Mouse (Mus musculus) neural tube, embryonic 10.5 days (tissue): ENCODE data around the gene Tenm4.
A peak's percentile ranks its signal among the peaks of the same experiment; 100 is the strongest.

ENCODE experiments used
- DNase-seq: peaks from one replicate; pipeline ENCODE4 v3.0.0-alpha.2; 2017; ENCODE audit warnings: low spot score; ENCODE audit errors: extremely low spot score

The Tenm4 gene

DNA sequence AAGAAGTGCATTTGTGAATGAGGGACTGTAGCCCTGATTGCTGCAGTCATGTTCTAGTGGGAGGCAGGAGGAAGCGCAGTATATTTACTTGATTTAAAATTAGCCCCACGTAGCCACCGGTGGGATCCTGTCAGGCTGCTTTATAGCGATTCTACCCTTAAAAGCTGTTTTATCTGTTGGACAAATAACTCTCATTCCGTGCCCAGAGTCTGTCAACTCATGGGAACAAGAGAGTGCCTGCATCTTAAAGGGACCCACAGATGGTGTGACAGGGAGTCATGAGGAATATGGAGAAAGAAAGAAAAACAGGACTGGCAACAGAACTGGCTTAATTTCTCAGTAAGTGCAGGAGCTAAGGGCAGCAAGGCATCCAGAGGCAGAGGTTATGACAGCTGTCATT, 549.4 kb downstream of the Tenm4 start:
- no peak for DNase-seq

DNA sequence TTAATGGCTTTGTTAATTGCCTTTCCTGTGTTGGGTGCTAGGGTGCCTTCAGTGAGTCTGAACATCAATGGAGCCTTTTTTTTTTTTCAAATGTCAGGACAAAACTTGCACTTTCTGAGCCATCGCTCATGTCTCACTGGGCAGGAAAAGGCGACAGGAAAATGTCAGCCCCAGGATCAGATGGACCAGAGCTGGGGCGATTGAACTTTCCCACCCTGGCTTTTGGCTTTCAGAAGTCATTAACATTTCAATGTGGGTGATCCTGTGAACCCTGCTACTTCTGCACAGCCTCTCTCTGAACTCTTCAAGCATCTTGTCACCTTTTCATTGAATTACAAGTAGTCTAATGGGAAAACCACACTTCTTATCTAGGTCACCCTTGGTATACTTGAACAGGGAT, 551.8 kb downstream of the Tenm4 start:
- no peak for DNase-seq

DNA sequence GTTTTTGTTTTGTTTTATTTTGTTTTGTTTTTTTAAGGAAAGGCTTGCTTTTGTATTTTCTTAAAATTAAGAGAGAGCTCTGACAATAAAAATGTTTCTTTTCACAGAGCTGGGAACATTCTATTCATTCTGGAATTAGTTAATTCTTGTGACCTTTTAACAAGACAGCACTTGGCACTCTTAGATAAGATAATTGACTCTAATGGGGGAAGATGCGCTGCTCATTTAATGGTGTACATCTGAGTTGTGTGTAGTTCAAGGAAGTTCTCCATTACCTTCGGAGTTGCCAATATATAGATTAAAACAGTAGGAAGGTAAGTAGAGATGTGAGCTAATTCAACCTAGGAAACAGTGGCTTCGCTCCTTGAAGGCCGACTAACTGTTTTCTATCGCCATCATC, 554.6 kb downstream of the Tenm4 start:
- no peak for DNase-seq

DNA sequence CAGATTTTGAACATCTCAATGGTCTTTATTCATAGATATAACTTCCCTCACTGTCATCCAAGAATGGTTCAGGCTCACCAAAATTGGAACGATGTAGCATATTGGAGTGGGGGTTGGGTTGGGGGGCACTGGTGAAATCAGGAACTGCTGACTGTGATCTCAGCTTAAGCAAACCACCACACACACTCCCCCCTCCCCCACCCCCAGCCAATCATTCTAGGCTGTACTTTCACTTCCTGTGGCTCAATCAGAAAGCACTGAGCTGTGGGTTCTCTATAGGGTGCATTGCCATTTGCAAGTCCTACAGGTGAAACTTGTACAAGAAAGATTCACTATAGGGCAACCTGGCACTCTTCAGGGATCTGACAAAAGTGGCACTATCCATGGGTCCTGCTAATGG, 559.3 kb downstream of the Tenm4 start:
- no peak for DNase-seq

DNA sequence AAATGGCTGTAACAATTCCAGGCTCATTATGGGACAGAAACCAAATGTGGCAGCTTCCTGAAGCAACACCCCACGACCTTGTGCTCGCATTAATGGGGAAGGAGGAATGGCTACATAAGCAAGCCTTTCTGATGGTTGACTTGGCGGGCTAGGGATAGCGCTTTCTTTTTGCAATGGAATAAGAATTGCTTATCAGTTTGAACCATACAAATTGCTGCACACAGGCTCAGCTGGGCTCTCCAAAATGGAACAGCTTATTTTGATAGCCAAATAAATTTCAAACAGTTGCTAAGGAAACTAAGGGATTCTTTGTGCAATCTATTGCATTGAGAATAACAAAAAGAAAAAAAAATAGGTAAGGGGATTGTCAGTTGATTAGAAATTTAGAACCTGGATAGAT, 560.9 kb downstream of the Tenm4 start:
- no peak for DNase-seq

DNA sequence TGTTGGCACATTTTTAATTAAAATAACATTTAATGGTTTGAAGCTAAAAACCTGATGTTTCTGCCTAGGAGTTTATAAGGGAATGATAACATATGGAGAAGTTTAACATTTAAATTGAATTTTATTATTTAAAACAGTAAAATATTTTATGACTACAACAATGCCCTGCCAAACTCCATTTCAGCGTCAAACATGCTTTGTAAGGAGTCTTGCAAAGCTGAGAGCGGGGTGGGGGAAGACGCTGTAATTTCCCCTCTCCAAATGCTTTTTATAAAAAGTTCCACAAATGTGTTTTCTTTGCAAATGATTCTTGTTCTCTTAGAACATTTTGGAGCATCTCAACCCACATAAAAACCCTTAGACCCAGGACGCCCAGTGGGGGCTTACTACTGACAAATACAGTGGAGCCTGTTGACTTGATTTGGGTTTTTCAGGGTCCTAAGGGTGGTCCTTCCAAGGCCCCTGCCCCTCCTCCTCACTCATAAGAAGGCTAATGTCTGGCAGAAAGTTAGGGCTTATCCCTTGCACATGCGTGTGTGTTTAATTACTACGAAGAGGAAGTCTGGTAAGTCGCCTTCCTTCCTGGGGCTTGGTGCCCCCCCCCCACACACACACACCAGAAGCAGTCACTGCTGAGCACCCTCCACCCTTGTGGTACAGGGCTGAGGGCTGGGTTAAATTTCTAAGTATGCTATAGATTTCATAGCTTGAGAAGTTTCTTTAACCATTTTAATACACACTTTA, 563.4 kb downstream of the Tenm4 start:
- no peak for DNase-seq

DNA sequence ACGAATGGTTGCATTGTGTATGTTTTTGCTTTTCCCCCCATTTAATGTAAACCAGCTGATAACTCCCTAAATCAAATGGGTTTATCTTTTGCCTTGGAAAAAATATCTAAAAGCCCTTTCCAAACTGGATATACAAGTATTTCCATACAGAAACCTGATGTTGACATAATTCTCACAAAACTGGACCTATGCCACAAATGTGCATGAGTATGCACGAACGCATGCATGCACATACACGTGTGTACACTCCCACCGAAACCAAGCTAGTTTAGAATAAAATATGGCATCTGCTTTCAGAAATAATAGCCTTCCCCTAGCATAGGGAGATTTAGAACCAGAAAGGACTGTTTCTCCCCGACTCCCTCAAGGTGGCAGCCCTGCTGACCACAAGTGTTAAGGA, 569.6 kb downstream of the Tenm4 start:
- no peak for DNase-seq

DNA sequence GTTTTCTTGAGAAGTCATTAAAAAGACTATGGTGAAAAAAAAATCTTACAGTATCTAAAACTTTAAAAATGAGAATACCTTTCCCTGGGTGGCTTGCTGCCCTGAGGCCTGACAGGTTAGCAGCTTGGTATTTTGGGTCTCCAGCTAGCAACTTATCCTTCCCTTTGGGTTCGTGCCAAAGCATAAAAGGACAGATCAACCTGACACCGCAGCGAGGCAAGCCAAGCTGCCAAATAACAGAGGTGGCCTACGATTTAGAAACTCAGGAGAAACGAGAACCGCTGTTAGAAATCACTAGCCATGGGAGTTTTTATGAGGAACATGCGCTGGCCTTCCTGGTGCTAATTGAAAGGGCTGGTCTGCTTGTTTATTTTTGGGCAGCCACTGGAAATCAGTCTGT, 571.2 kb downstream of the Tenm4 start:
- no peak for DNase-seq

DNA sequence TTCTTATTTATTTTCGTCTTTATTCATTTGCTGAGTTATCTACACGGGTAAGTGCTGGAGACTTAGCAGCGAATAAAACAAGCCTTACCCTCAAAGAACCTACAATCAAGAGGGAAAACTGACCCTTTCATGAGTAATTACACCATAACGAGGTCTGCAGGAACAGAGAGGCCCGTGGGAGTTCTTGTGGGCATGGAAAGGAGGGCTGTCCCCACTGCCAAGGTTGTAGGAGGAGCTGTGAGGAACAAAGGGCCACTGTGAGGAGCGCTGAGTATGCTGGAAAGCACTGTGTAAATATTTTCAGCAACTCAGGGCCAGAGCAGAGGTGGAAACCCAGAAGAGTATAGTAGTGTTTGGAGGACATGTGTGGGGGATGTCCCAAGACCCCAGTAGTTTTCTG, 574.9 kb downstream of the Tenm4 start:
- peak; percentile 42 for DNase-seq

DNA sequence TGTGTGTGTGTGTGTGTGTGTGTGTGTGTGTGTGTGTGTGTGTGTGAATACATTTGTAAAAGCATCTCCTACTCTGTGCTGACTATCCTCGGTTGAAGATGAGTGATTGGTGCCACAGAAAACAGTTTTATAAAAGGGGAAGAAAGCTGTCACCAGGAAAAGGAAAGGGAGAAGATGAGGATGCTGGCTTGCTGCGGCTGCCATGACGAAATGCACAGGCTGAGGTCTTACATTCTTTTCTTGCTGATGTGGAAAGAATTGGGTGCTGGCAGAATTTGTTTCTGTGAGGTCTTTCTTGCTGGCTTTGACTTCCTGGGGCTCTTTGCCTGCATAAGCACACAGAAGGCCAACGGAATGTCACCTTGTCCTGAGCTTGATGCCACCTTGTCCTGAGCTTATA, 575.7 kb downstream of the Tenm4 start:
- no peak for DNase-seq

DNA sequence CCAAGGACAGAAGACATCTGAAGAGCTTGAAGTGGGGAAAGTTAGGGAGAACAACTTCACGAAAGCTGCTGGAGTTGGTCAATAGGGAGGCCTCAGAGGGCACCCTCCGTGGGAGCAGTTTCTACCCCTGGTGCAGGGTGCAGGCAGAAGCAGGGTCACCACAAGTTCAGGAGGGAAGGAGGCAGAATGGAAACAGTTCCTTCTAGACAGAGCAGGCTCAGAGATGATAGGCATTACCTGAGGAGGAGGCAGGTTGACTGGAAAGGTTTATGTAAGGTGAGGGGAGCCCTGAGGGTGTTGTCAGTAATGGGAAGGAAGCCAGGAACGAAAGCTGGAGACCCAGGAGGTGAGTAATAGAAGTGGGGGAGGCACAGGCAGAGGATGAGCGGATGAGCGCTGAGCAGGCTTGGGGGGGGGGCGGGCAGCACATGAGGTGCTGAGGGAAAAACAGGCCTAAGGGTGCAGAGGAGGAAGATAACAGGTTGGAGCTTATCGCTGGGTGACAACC, 577.5 kb downstream of the Tenm4 start:
- DNase-seq: no peak

DNA sequence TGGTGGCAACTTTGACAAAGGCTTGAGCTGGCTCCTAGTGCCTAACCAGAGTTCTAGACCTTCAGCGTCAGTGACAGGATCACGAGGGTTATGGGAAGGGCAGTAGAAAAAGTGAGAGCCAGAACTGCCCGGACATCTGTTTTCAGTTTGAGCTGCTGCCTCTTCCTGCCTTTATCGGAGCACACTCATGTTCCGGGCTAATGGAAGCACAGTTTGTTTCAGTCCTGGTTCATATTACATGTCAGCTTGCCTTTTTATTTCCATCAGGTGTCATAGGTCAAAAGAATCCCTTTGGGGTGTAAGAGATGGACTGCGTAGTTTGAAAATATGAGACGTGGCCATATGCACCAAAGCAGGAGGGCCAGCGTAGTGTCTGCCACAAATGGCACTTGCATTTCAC, 578.7 kb downstream of the Tenm4 start:
- peak; percentile 49 for DNase-seq

DNA sequence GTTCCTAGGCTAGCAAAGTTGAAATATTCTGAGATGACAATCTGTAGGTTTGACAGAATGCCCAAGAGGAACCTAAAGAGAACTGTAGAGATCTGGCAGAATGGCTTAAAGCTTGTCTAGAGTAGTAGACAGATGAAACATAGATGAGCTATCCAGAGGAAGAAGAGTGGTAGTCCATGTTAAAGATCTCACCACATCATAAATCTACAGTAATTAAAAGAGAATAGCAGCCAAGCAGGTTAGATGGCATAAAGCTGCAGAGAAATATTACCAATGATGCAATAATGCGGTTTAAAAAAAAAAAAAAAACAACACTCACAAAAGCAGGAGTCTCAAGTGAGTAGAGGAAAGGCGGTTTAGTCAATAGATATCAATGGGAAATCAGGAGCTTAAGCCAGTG, 580.2 kb downstream of the Tenm4 start:
- DNase-seq: no peak

DNA sequence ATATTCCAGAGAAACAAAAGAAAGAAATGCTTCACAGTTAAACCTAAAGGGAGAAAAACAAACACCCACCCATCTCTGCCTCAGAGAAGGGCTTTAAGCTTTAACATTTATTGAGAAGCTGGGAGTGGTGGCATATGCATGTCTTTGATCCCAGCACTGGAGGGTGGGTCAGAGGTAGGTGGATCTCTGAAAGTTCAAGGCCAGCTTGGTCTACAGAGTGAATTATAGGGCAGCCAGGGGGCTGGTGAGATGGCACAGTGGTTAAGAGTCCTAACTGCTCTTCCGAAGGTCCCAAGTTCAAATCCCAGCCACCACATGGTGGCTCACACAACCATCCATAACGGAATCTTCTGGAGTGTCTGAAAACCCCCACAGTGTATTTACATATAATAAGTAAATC, 581.7 kb downstream of the Tenm4 start:
- DNase-seq: no peak

DNA sequence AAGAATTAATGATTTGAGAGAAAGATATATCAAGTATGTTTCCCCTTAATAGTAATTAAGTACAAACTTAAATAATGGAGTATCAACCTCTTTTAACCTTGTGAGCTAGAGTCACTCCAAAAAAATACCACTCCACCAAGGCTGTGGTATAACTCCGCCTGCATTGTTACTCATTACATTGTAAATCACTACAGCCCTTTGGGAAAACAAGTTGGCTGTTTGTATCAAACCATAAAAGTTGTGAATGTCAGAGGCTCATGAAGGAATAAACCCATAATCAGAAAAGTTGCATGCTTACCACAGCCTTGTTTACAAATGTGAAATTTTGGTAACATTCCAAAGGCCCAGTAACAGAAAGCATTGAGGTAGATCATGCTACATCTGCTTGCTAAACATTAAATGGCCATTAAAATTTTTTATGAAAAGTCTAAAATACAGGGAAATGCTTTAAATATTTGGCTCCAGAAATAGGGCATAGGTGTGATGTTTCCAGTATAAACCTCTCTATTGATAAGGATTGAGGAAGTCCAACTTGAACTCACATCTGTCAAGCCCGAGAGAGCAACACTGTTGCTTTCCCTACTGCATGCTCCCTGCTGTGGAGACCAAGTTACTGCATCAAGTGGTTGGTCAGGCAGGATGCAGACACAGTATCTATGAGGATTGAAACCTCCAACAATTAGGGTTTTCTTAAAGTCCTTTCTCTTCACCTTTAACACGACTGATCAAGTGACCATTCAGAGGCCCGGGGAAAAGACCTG, 582.5 kb downstream of the Tenm4 start:
- no peak for DNase-seq

DNA sequence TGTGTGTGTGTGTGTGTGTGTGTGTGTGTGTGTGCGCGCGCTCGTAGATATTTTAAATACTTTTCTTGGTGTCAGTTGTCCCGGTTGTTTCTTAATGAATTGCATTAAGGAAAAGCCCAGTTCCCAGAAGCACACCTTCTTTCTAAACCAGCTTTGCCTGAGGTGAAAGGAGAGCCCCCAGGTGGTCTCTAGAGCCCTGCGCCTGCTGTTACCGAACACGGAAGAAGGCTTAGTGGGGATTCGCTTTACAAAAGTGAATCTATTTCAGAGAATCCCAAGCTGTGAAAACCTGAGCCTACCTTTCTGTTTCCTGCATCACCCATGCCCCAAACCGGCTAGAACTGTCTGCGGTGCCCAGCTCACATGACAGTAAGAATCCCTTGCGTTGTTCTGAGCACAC, 583.1 kb downstream of the Tenm4 start:
- no peak for DNase-seq

DNA sequence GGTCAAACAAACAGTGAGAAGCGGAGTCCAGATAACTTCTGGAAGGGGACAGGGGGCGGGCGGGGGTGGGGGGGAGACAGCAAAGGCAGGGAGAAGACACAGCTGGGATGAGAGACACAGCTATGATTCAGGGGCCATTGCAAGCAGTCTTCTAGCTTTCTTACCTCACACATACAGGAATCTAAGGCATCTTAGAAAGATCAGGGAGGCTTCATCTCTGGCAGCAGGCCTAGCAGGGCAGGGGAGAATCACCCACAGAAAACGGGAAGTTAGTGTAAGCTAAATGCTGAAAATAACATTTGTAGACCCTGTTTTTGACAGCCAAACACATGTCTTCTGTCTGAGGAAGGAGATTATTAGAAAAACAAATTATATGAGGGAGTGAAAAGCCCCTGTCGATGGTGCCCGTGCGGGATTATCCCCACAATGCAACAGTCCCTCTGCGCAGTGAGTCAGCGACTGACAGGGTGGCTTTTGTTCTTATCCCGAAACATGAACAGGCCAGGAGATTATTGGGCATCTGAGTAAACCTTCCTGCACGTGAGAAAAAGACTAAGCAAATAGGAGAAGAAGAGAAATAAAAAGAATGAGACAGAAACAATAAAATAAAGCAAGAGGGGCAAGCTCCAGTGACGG, 584.5 kb downstream of the Tenm4 start:
- DNase-seq: no peak

DNA sequence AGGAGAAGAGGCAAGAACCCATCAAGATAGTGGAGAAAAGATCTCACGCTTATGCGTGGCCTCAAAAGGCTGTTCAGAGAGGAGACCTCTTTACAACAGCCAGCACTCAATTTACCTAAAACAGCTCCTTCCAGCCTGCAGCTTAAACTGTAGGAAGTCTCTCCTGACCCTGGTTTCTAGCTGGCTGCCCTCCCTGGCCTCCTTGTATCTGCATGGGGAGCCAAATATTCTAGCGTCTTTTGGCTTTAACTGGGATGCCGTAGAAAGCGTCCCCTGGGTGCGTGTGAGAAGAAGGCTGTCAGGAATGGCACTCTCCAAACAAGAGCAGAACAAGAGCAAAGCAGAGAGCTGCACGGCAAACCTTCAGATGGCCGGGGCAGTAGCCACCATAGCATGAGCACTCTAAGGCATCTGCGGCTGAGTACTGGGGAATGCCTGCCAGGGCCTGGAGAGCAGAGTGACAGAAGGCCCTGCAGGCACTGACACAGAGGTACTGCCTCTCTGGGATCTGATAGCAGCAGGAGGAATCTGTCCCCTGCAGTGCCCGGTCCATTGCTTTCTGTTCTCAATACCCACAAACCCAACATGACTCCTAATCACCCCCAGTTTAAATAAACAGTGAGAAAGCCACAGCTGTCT, 585.2 kb downstream of the Tenm4 start:
- no peak for DNase-seq

DNA sequence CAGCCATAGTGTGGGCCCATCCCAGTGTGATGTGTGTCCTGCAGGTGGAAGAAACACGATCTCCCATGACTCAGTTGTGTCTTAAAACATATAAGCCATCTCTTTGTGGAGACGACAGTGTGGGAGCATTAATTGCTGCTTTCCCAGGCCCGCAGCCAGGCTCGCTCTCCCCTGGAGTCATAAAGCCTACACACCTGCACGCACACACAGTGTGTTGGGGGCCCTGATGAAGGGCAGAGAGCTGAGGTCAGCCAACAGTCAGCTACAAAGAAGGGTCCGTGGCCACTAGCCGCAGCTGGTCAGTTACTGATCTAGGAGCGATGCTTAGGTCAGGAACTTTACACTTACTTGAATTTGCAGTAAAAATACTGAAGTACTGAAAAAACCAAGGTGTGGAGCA, 586.0 kb downstream of the Tenm4 start:
- no peak for DNase-seq

DNA sequence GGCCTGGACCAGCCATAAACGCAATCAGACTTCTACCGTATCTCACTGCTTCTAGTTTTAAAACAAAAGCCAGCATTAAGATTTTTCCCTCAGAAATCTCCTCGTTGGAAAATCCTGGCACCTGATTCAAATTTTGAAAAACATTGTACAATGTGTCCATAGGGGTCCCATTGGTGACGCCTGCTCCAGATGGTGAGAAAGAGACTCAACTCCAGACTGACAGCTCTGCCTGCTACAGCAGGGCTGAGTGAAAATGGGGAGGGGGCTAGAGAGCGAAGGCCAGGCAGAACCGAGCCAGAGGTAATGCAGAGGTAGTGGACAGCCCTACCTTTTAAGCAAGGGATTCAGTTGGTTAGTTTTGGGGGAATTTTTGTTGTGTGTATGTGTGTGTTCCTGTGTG, 589.2 kb downstream of the Tenm4 start:
- DNase-seq: no peak

DNA sequence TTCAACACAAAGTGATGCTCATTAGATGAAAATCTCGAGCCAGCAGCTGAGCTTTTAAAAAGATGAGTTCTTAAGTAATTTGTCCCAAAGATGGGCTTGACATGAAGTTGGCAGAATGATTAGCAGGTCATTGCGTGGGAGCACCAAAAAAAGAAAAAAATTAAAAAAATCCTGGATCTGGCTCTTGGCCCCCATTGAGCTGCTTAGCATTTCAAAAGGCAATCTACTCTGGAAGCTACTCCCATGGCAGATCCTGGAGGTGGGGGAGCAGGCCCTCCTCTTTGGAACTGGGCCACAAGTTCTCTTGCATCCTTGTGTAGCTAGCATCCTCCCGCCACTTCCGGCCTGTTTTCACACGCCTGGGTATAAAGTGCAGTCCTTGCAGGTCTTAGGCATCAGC, 590.1 kb downstream of the Tenm4 start:
- DNase-seq: no peak
